Mouse (Mus musculus) fibroblast of lung, adult 2 months (primary cell): Measurements from ENCODE around the gene Zfyve21.

Experiments
- DNase-seq: peaks from one replicate; pipeline ENCODE4 v3.0.0-alpha.2; 2011; ENCODE audit warnings: low read depth

Gene Zfyve21

GRCm38 (mm10) chr12:111813766-111814617 is at the start of gene Zfyve21, which contains the start of gene Xrcc3:
Gene Zfyve21, plus strand, starts transcription at chr12:111814170.
Gene Xrcc3, minus strand, starts transcription at chr12:111813873.
- DNase-seq = peak; percentile 99

- DNase-seq = no peak
These were observed 47.4 kb upstream of the Zfyve21 start for GRCm38 (mm10) chr12:111766313-111767236.

DNA sequence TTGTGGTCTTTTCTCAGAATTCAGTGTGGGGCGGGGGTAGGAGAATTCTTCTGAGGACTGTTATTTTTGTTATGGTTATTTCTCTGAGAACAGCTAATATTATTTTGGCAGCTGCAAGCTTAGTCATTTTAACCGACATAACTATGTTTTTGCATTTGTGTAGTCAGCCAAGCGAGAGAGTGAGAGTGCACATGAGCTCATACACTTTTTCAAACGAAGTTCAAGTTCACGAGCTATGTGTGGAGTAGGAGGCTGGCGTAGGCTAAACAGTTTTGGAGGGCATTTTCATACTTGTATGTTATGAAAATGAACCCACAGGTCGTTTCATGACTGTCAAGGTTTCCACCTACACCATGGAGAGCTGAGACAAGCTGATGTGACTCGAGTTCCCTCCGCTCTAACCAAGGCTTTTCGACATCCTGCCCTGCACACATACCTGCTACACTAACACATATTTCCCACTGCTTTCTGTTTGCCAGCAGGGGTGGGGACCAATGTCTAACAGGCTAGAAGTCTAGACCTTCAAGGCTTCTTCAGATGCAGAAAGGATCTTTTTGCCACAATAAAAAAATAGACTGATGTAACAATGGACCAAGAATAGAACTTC is 45.5 kb upstream of the Zfyve21 start:
- DNase-seq = peak; percentile 72

GRCm38 (mm10) chr12:111769306-111769705 is 44.7 kb upstream of the Zfyve21 start:
- DNase-seq = no peak

GRCm38 (mm10) chr12:111769816-111770577 is 44.0 kb upstream of the Zfyve21 start:
- DNase-seq = no peak

- no peak for DNase-seq
These were observed 43.3 kb upstream of the Zfyve21 start for GRCm38 (mm10) chr12:111770651-111771050.

DNA sequence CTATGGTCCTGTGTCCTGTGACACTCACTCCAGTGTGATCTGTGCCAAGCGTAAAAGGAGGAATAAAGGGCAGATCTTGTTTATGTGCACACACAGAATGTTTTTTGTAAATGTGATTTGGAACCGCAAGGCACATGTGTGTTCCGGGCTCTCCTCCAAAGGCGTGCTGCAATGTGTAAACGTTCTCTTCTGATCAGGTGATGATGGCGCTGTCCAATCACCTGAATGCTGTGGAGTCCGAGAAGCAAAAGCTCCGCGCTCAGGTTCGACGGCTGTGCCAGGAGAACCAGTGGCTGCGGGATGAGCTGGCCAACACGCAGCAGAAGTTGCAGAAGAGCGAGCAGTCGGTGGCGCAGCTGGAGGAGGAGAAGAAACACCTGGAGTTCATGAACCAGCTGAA is 39.8 kb upstream of the Zfyve21 start:
- no peak for DNase-seq

DNA sequence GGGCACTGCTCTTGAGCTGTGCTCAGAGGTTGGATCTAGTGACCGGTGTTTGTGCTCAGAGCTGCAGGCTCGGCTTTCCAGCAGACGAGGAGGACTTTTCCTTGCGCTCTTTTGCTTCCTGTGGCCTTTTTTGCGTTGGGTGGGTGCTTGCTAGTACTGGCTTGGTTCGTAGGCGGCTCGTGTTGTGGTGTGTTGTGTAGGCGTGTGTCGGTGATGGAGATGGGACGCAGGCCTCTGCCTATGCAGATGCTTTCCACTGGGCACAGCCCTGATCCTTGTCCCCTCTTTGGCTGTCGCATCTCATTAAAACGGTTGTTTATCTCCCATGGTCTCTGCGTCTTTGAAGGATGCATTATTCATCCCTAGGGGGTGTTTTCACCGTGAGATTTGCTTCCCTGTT is 39.1 kb upstream of the Zfyve21 start:
- DNase-seq = no peak

DNA sequence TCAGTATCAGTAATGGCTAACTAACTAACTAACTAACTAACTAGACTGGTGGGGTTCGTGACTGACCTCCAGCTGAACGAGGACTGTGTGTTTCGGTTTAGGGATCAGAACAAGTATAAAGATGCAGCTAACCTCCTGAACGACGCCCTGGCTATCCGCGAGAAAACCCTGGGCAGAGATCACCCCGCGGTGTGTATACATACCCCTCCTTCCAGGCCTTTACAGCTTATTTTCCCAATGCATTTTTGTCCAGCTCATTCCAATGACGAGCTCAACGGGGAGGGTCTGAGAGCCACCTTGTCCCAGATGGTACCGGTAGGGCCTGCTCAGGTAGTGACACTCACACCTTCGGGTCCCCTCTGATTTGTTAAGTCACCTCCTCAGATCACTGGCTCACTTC is 36.1 kb upstream of the Zfyve21 start:
- no peak for DNase-seq

DNA sequence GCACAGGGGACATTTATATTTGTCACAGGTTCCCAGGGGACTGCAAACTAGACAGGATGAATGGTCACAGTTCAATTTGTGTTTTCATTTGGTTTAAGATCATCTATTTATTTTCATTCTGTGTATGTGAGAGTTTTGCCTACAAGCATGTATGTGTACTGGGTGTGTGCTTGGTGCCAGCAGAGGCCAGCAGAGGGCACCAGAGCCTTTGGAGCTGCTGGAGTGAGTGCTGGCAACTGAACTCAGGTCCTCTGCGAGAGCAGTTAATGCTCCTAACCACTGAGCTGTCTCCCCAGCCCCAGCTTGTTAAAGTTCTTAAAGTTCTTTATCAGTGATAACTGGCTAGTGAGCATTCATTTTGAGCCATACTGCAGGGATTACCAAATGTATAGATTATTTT is 34.4 kb upstream of the Zfyve21 start:
- DNase-seq = no peak

GRCm38 (mm10) chr12:111785174-111785573 is 28.8 kb upstream of the Zfyve21 start:
- DNase-seq = no peak

GRCm38 (mm10) chr12:111787015-111787414 is 27.0 kb upstream of the Zfyve21 start:
- DNase-seq = no peak

DNA sequence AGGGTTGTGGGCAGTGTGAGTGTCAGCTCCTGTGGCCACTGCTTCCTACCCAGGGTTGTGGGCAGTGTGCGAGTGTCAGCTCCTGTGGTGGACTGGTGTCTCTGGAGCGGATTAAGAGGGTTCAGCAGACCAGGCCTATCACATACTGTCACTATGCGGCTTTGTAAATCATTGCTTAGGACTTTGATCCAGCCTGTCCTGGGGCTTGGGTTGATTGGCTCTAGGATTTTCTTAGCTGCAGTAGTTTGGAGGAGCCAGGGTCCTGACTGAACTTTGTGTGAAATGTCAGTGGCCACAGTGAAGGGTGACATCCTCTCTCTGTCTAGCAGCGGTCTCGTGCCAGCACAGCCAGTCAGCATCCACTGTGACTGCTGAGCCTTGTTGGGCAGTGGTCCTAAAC is 23.9 kb upstream of the Zfyve21 start:
- no peak for DNase-seq

- no peak for DNase-seq
These were observed 23.3 kb upstream of the Zfyve21 start for GRCm38 (mm10) chr12:111790631-111791030.

- no peak for DNase-seq
These were observed 22.4 kb upstream of the Zfyve21 start for GRCm38 (mm10) chr12:111791474-111792104.

DNA sequence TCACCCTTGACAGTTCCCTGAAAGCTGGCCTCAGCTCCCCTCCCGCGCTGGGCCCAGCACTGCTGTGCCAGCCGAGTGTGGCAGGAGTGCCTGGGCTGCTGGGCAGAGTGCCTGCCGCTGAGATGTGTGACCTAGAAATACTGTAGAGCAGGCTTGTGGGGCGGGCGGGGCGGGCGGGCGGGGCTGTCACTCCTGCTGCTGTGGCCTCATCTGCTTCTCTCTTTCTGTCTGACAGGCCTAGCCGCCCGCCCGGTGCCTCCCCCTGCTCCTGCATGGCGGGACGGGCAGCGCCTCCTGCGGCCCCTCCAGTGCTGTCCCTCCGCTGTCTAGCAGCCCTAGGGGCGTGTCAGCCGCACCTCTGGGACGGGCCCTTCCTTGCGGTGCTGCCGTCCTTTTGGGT is 19.9 kb upstream of the Zfyve21 start:
- DNase-seq = no peak

GRCm38 (mm10) chr12:111794526-111795179 is 19.3 kb upstream of the Zfyve21 start:
- DNase-seq = no peak

GRCm38 (mm10) chr12:111795180-111795895 is 18.6 kb upstream of the Zfyve21 start:
- no peak for DNase-seq

DNA sequence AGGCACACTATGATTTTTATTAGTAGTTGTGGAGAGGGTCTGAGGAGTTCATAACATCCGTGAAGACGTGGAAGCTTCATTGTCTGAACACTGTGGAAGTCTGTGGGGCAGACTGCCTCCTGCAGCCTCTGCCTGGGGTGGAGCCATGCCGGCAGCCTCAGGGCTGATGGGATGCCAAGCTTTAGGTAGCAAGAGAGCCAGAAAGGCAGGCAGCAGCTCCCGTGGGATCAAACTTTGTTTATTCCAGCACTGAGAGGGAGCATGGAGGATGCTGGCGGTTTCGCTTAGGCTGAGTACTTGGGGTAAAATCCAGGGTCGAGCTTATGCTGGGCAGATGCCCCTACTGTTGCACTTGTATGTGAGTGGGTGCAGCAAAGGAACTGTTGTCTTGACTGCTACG is 16.7 kb upstream of the Zfyve21 start:
- no peak for DNase-seq

- DNase-seq = no peak
These were observed 15.5 kb upstream of the Zfyve21 start for GRCm38 (mm10) chr12:111798493-111798892.
